Mouse (Mus musculus) gastrocnemius, postnatal 25 days (tissue): ENCODE measurements around the gene Cfap74. TPM values are rescaled to one million over a fixed set of nuclear protein-coding genes. Genes with fewer than 3 reads are reported as not detected.
"Not testable (repeated sequence)": the region's sequence is repeated elsewhere in the genome, so short reads cannot be mapped to it uniquely, and the experiment has no call there.

Experiments used
- DNase-seq: peaks from one replicate; pipeline ENCODE4 v3.0.0; 2022
- total RNA-seq, 2 experiments: library from RNA; stranded (reverse); gene quantifications; 1 replicate in 1 of 2; 2 replicates in 1 of 2; pipeline ENCODE4 v1.2.3; 2021

The Cfap74 gene
- total RNA-seq, 2 experiments from 2014 or later, result 0.77 to 0.94 TPM

- DNase-seq, result peak; percentile 91
These were observed 60.7 kb downstream of the Cfap74 start for GRCm38 (mm10) chr4:155469590-155470262.

- DNase-seq, result no peak
These were observed 61.4 kb downstream of the Cfap74 start for GRCm38 (mm10) chr4:155470263-155470953.

- no peak for DNase-seq
These were observed 62.0 kb downstream of the Cfap74 start for GRCm38 (mm10) chr4:155470997-155471396.

- DNase-seq, result no peak
These were observed 62.4 kb downstream of the Cfap74 start for GRCm38 (mm10) chr4:155471406-155471805.

- peak; percentile 69 for DNase-seq
These were observed 63.8 kb downstream of the Cfap74 start for GRCm38 (mm10) chr4:155472716-155473290.

- DNase-seq, result peak; percentile 76
These were observed 64.3 kb downstream of the Cfap74 start for GRCm38 (mm10) chr4:155473319-155473718.

- not testable (repeated sequence) for DNase-seq
These were observed 64.8 kb downstream of the Cfap74 start for GRCm38 (mm10) chr4:155473796-155474195.

- DNase-seq, result peak; percentile 79
These were observed 72.6 kb downstream of the Cfap74 start for GRCm38 (mm10) chr4:155481381-155482124.

GRCm38 (mm10) chr4:155482125-155482480 lies 73.1 kb downstream of the Cfap74 start:
- no peak for DNase-seq

- no peak for DNase-seq
These were observed 73.9 kb downstream of the Cfap74 start for GRCm38 (mm10) chr4:155482733-155483540.

- peak; percentile 3 for DNase-seq
These were observed 76.5 kb downstream of the Cfap74 start for GRCm38 (mm10) chr4:155485521-155485920.

- no peak for DNase-seq
These were observed 78.8 kb downstream of the Cfap74 start for GRCm38 (mm10) chr4:155487746-155488145.

GRCm38 (mm10) chr4:155488232-155489025 lies 79.4 kb downstream of the Cfap74 start:
- peak; percentile 53 for DNase-seq

- DNase-seq, result peak; percentile 4
These were observed 80.3 kb downstream of the Cfap74 start for GRCm38 (mm10) chr4:155489101-155489970.

GRCm38 (mm10) chr4:155490456-155490855 lies 81.5 kb downstream of the Cfap74 start:
- DNase-seq, result peak; percentile 4

GRCm38 (mm10) chr4:155490990-155491504 lies 82.1 kb downstream of the Cfap74 start, which contains the start of gene Gnb1:
Gene Gnb1 (plus strand): TSS chr4:155491361.
- peak; percentile 88 for DNase-seq

GRCm38 (mm10) chr4:155491529-155492130 lies 82.6 kb downstream of the Cfap74 start:
- DNase-seq, result peak; percentile 33

GRCm38 (mm10) chr4:155492131-155492633 lies 83.2 kb downstream of the Cfap74 start:
- DNase-seq, result peak; percentile 47

GRCm38 (mm10) chr4:155494891-155495290 lies 85.9 kb downstream of the Cfap74 start:
- no peak for DNase-seq
